Mouse (Mus musculus) heart, adult 2 months (tissue): ENCODE data around the gene Tspan33. TPM values are rescaled to one million over a fixed set of nuclear protein-coding genes. Genes with fewer than 3 reads are reported as not detected.

Experiments used
- DNase-seq, 2 experiments: peaks; one replicate each; pipeline ENCODE4 v3.0.0; 2021
- H3K27ac ChIP-seq: fragments of 200-600 bp; 2 replicates; pipeline ENCODE4 v1.8.1; 2022
- H3K27me3 ChIP-seq: fragments of 200-500 bp; 2 replicates; pipeline ENCODE4 v1.6.1; 2012; ENCODE audit warnings: mild to moderate bottlenecking, low read length, inconsistent platforms, mixed read lengths; ENCODE audit not compliant: control insufficient read depth, insufficient read depth
- H3K36me3 ChIP-seq: fragments of 200-500 bp; 2 replicates; pipeline ENCODE4 v1.6.1; 2012; ENCODE audit warnings: low read length, inconsistent platforms; ENCODE audit not compliant: control insufficient read depth, insufficient read depth
- H3K4me1 ChIP-seq: fragments of 200-500 bp; 2 replicates; pipeline ENCODE4 v1.6.1; 2011; ENCODE audit warnings: low read length; ENCODE audit not compliant: control insufficient read depth, insufficient read depth
- H3K4me3 ChIP-seq: fragments of 200-600 bp; 2 replicates; pipeline ENCODE4 v1.8.1; 2022
- H3K79me2 ChIP-seq: fragments of 200-500 bp; replicated peaks from 2 replicates; pipeline ENCODE4 v1.6.1; 2012; ENCODE audit warnings: mild to moderate bottlenecking, inconsistent platforms, low read length, moderate library complexity, mixed read lengths; ENCODE audit not compliant: control insufficient read depth, insufficient read depth
- H3K9ac ChIP-seq: fragments of 200-500 bp; 2 replicates; pipeline ENCODE4 v1.6.1; 2012; ENCODE audit warnings: low read depth, mild to moderate bottlenecking, control low read depth, inconsistent platforms, low read length, mixed read lengths
- CTCF ChIP-seq: fragments of 200-600 bp; IDR thresholded peaks from 2 replicates; pipeline ENCODE4 v1.8.1; 2022; ENCODE audit warnings: antibody characterized with exemption, mild to moderate bottlenecking, moderate library complexity
- EP300 ChIP-seq: fragments of 200-500 bp; IDR thresholded peaks from 2 replicates; pipeline ENCODE4 v1.6.1; 2011; ENCODE audit warnings: low read depth, low read length, control low read depth; ENCODE audit not compliant: insufficient read depth
- POLR2A ChIP-seq: fragments of 200-500 bp; IDR thresholded peaks from 2 replicates; pipeline ENCODE4 v1.6.1; 2011; ENCODE audit warnings: mild to moderate bottlenecking, low read depth, low read length, control low read depth; ENCODE audit not compliant: insufficient read depth
- WGBS: fragments of 180-500 bp; shearing (Covaris S2); methylation state at CpG from one replicate; pipeline ENCODE4 v1.1.7; 2018; 5-methylcytosine and 5-hydroxymethylcytosine counted together
- intact Hi-C: fragments of 180-260 bp; cut with DNase I; formaldehyde crosslinking; loops from one replicate; pipeline ENCODE4 v1.15.1; 2025
- polyA plus RNA-seq: library from polyadenylated mRNA; depleted of rRNA; stranded (reverse); fragments of >200 nt; gene quantifications from 2 replicates; pipeline ENCODE4 v1.2.3, GENCODE M21; 2012
- total RNA-seq, 2 experiments: library from RNA; stranded (reverse); gene quantifications; 2 replicates each; pipeline ENCODE4 v1.2.3; 2021

Tspan33 gene
- total and polyA plus RNA-seq, 3 experiments, result 2.2 to 2.7 (median 2.5) TPM

GRCm38 (mm10) chr6:29695975-29696374 is 2.0 kb downstream of the Tspan33 start:
- Histone ChIP-seq H3K4me1 (peaks cover 1% of the 10 kb centered on the region; the same call in 1 of the 2 replicates), H3K36me3 (no peaks in the 10 kb centered on the region), H3K27ac (no peak overlapping the region), H3K79me2 (no peaks in the 10 kb centered on the region), H3K4me3 (no peak overlapping the region), H3K27me3 (no peaks in the 10 kb centered on the region), H3K9ac (no peak overlapping the region)
- DNase-seq, result no peak
- 81% methylated on average over 7 of the region's 7 CpGs for whole genome bisulfite sequencing
- intact Hi-C loops, result no loop called here
- no peak for TF ChIP-seq CTCF
- no peak for TF ChIP-seq POLR2A
- no peak for TF ChIP-seq EP300

GRCm38 (mm10) chr6:29697139-29697538 is 3.1 kb downstream of the Tspan33 start:
- no peak for DNase-seq
- intact Hi-C loops, result no loop called here
- no peak overlapping the region for H3K9ac ChIP-seq
- peaks cover 1% of the 10 kb centered on the region; the same call in 1 of the 2 replicates for H3K4me1 ChIP-seq
- no peak for TF ChIP-seq CTCF
- no peak for TF ChIP-seq EP300
- TF ChIP-seq POLR2A, result no peak
- no peak overlapping the region for H3K4me3 ChIP-seq
- H3K79me2 ChIP-seq, result no peaks in the 10 kb centered on the region
- no peaks in the 10 kb centered on the region for H3K36me3 ChIP-seq
- H3K27ac ChIP-seq, result no peak overlapping the region
- H3K27me3 ChIP-seq, result no peaks in the 10 kb centered on the region

GRCm38 (mm10) chr6:29697548-29697947 is 3.5 kb downstream of the Tspan33 start:
- no peak overlapping the region for H3K4me3 ChIP-seq
- 57% methylated on average over 3 of the region's 3 CpGs for WGBS
- no peaks in the 10 kb centered on the region for H3K36me3 ChIP-seq
- intact Hi-C loops, result no loop called here
- DNase-seq, result no peak
- H3K27ac ChIP-seq, result no peak overlapping the region
- TF ChIP-seq CTCF (no peak), EP300 (no peak), POLR2A (no peak)
- H3K4me1 ChIP-seq, result peaks cover 1% of the 10 kb centered on the region; the same call in 1 of the 2 replicates
- H3K9ac ChIP-seq, result no peak overlapping the region
- no peaks in the 10 kb centered on the region for H3K79me2 ChIP-seq
- no peaks in the 10 kb centered on the region for H3K27me3 ChIP-seq

- no peak for DNase-seq
- Histone ChIP-seq H3K79me2 (no peaks in the 10 kb centered on the region), H3K27ac (no peak overlapping the region), H3K4me3 (no peak overlapping the region), H3K4me1 (no peaks in the 10 kb centered on the region), H3K9ac (no peak overlapping the region), H3K27me3 (no peaks in the 10 kb centered on the region), H3K36me3 (no peaks in the 10 kb centered on the region)
- WGBS, result 88% methylated on average over 7 of the region's 7 CpGs
- TF ChIP-seq CTCF, result no peak
- no peak for TF ChIP-seq EP300
- TF ChIP-seq POLR2A, result no peak
- intact Hi-C loops, result no loop called here
Observed at GRCm38 (mm10) chr6:29699085-29699745, 5.2 kb downstream of the Tspan33 start.

- H3K4me3 ChIP-seq, result no peak overlapping the region
Observed at GRCm38 (mm10) chr6:29701051-29701450, 7.0 kb downstream of the Tspan33 start.

GRCm38 (mm10) chr6:29702126-29702525 is 8.1 kb downstream of the Tspan33 start:
- 78% methylated on average over 3 of the region's 3 CpGs for WGBS

More at GRCm38 (mm10) chr6:29701051-29701450, 7.0 kb downstream of the Tspan33 start:
- Histone ChIP-seq H3K9ac (no peak overlapping the region), H3K27me3 (no peaks in the 10 kb centered on the region), H3K27ac (no peak overlapping the region), H3K4me1 (no peaks in the 10 kb centered on the region), H3K79me2 (no peaks in the 10 kb centered on the region), H3K36me3 (no peaks in the 10 kb centered on the region)
- intact Hi-C loops, result no loop called here
- TF ChIP-seq CTCF (no peak), EP300 (no peak), POLR2A (no peak)
- 64% methylated on average over 6 of the region's 6 CpGs for WGBS
- DNase-seq, result no peak

More at GRCm38 (mm10) chr6:29702126-29702525, 8.1 kb downstream of the Tspan33 start:
- Histone ChIP-seq H3K27ac (no peak overlapping the region), H3K4me1 (no peaks in the 10 kb centered on the region), H3K4me3 (no peak overlapping the region), H3K9ac (no peak overlapping the region), H3K36me3 (no peaks in the 10 kb centered on the region), H3K27me3 (no peaks in the 10 kb centered on the region), H3K79me2 (no peaks in the 10 kb centered on the region)
- intact Hi-C loops, result no loop called here
- no peak for TF ChIP-seq CTCF
- TF ChIP-seq EP300, result no peak
- TF ChIP-seq POLR2A, result no peak
- DNase-seq, result no peak
